Mouse (Mus musculus) brown adipose tissue, adult 24 weeks (tissue): ENCODE measurements around the gene Mrps24. TPM values are rescaled to one million over a fixed set of nuclear protein-coding genes. Genes with fewer than 3 reads are reported as not detected.

ENCODE experiments used
- H3K27ac ChIP-seq: fragments of 200-500 bp; replicated peaks from 2 replicates; pipeline ENCODE4 v1.5.1; 2012; ENCODE audit warnings: low read depth, mild to moderate bottlenecking, low read length
- H3K4me1 ChIP-seq: fragments of 200-500 bp; 2 replicates; pipeline ENCODE4 v1.6.1; 2012; ENCODE audit warnings: low read length, mixed read lengths; ENCODE audit not compliant: control insufficient read depth, insufficient read depth, insufficient read length
- H3K4me3 ChIP-seq: fragments of 200-500 bp; 2 replicates; pipeline ENCODE4 v1.5.1; 2012; ENCODE audit warnings: low read depth, mild to moderate bottlenecking, low read length, moderate library complexity; ENCODE audit not compliant: insufficient read depth
- polyA plus RNA-seq: library from polyadenylated mRNA; stranded (reverse); fragments of >200 nt; gene quantifications from 2 replicates; pipeline ENCODE4 v1.2.4, GENCODE M21; 2012; ENCODE audit not compliant: missing spikeins, insufficient read depth, insufficient read length

Gene Mrps24
- polyA plus RNA-seq, 1 experiment, result 238 TPM

DNA sequence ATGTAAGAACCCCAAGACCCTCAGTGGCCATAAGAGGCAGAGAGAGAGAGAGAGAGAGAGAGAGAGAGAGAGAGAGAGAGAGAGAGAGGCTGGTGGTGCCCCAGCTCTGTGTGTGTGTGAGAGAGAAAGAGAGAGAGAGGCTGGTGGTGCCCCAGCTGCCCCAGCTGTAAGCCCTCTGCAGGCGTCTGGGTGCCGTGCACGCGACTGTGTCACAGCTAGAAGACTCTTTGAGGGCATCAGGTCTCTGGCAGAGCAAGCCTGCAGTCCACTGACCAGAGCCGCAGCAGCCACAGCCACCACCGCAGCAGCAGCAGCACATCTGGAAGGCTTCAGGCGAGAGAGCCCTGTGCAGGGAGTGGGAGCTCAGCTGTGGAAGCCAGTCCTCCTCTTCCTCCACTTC is 31.2 kb downstream of the Mrps24 start:
- H3K4me3 ChIP-seq, result no peak overlapping the region
- no peak overlapping the region for H3K27ac ChIP-seq
- H3K4me1 ChIP-seq, result no peaks in the 10 kb centered on the region

- H3K27ac ChIP-seq, result no peak overlapping the region
- no peak overlapping the region for H3K4me3 ChIP-seq
- H3K4me1 ChIP-seq, result no peaks in the 10 kb centered on the region
Observed at GRCm38 (mm10) chr11:5682541-5682940, 32.9 kb downstream of the Mrps24 start.

Other genes with a start within 250 kb of the Mrps24 start
- 47.1 and 80.4 TPM in 2 replicates for gene Xbp1, start 195.0 kb downstream of the Mrps24 start, polyA plus RNA-seq
- 6.7 and 15.8 TPM in 2 replicates for gene Ccdc117, start 173.5 kb downstream of the Mrps24 start, polyA plus RNA-seq
- not detected in 2 replicates for gene Ankrd36, start 146.0 kb downstream of the Mrps24 start, polyA plus RNA-seq
- gene Urgcp, start 46.7 kb upstream of the Mrps24 start, polyA plus RNA-seq, result 30.8 and 34.1 TPM in 2 replicates
- 18.7 and 21.8 TPM in 2 replicates for gene Dbnl, start 72.8 kb upstream of the Mrps24 start, polyA plus RNA-seq
- gene Pgam2, start 88.1 kb upstream of the Mrps24 start, polyA plus RNA-seq, result 40.4 and 46.7 TPM in 2 replicates
- 2.1 and 2.9 TPM in 2 replicates for gene Polm, start 122.3 kb upstream of the Mrps24 start, polyA plus RNA-seq
- 9.8 and 10.7 TPM in 2 replicates for gene Aebp1, start 146.3 kb upstream of the Mrps24 start, polyA plus RNA-seq
- 33.6 and 43.7 TPM in 2 replicates for gene Pold2, start 162.6 kb upstream of the Mrps24 start, polyA plus RNA-seq
- not detected in 2 replicates for gene Myl7, start 183.1 kb upstream of the Mrps24 start, polyA plus RNA-seq
- gene Gck, start 234.4 kb upstream of the Mrps24 start, polyA plus RNA-seq, result 1.5 TPM in 1 of 2 replicates, not detected in the other
- gene Ykt6, start 240.0 kb upstream of the Mrps24 start, polyA plus RNA-seq, result 42.9 TPM in 2 replicates